Mouse (Mus musculus) layer of hippocampus, postnatal 25 days (tissue): ENCODE measurements at regions not wholly inside any gene's neighbourhood (a gene's known extent, or its start where the extent isn't known, plus 50 kb on each side); places are given as distances from the start of the nearest gene placed in this dataset.
"Not testable (repeated sequence)": the region's sequence is repeated elsewhere in the genome, so short reads cannot be mapped to it uniquely, and the experiment has no call there.

ENCODE experiments used
- DNase-seq, 2 experiments: peaks; one replicate each; pipeline ENCODE4 v3.0.0; 2022; ENCODE audit warnings: mixed read lengths in 2 of 2, low spot score in 1 of 2; ENCODE audit errors: extremely low spot score in 1 of 2

DNA sequence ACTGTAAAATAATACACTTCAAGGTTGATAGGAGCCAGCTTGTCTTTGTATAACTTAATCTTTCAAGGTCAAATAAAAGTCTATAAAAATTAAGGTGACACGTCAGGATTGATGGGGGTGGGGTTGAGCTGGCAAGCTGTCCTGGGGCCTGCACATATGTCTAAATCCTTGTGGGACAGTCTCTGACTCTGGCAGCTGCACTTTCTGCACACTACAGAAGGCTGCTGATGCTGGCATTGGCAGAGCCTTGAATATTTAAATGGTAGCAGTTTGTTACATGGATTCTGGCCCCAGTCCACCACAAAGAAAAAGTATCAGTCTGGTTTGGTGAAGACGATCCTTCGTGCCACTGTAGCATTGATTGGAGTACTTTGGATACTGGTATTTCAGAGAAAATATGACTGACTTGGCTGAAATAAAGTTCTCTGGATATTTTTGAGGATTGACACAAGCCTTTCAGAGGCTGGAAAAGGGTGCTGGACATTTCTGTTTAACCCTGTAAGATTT is 3648.0 kb downstream of the 9330182O14Rik start:
- not testable (repeated sequence) for DNase-seq

DNA sequence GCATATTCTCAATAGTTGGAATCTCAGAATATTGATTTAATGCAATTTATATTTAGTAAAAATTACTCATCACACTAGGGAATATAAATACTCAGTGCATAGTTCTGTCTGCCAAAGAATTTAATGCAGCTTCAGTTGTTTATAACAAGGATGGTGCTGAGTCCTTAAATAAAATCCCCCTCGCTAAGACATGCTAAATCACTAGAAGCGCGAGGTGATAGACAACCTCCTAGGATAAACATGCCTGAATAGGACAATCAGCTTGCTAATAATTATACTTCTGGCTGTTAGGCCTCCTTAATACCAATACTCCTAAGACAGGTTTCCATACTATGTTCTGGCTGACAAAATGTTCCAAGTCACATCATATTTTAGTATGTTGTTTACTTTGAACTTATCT is 3650.0 kb downstream of the 9330182O14Rik start:
- no peak for DNase-seq

DNA sequence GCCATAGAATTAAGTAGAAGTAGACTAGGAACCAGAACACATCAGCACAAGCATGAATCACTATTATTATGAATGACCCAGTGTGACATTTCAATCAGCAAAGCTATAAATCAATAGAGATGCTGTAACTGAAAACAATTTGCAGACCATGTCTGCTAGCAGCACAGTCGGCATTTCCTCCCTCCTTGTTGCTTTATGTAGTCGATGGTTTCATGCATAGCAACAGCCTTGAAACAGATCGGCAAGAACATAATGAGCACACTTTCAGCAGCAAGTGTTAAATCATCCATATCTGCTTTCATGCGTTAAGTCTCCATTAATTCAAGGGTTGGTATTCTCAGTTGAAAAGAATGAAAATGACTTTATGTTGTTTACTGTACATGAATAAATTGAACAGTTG is 3669.2 kb downstream of the 9330182O14Rik start:
- DNase-seq = no peak
